In the genomic region with DNA sequence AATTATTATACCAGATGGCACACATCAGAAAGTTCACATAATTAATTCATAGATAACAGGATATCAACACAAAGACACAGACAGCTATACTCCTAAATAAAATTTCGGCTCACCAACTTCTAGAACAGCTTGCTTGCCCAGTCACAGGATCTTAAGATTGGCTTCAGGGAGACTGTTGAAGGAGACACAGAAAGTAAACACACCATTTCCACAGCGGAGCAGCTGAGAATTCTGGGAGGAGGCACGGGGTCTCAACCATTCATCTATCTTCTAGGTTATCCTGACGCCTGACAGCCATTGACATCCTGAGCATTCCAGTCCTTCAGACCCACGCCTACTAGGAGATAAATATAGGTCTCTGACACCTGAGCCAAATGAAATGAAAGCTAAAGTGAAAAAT, we compare ENCODE assay signal across 8 mouse cellular contexts. TPM values are rescaled to one million over a fixed set of nuclear protein-coding genes. Genes with fewer than 3 reads are reported as not detected.
A peak's percentile ranks its signal among the peaks of the same experiment; 100 is the strongest.
DNase-seq lines count a peak whose midpoint lies in the region; ATAC-seq lines count a peak whose summit lies in the region.

Gene Cd36, minus strand, starts transcription at position 204 of the 400 bp plus-strand sequence.

- no peak for ATAC-seq in liver, embryonic 11.5 days (replicated peaks; ENCODE audit: low FRiP score)
- ATAC-seq in stomach, embryonic 14.5 days (ENCODE audit: insufficient number of reproducible peaks, insufficient read depth, low FRiP score, low read depth): no peak
- ATAC-seq in hindbrain, embryonic 12.5 days (ENCODE audit: low FRiP score): no peak

- no peak for DNase-seq in liver, embryonic 11.5 days (ENCODE audit: low spot score)
- DNase-seq in liver: no peak
- no peak for DNase-seq in heart, embryonic 10.5 days (ENCODE audit: low spot score)
- peak; percentile 9 to 30 for DNase-seq in kidney, postnatal 25 days
- DNase-seq in left cerebral cortex, postnatal 4 days: no peak
- DNase-seq in testis, postnatal 14 days (ENCODE audit: low spot score): no peak

- intact Hi-C loops in left cerebral cortex, postnatal 4 days (cut with DNase I): no loop called here

- H3K4me3 ChIP-seq in liver, embryonic 11.5 days (ENCODE audit: low read depth, low read length): no peak within 1 kb of the TSS
- H3K4me3 ChIP-seq in heart, embryonic 10.5 days: peak within 1 kb of the TSS; percentile 45
- H3K4me3 ChIP-seq in stomach, embryonic 14.5 days (ENCODE audit: low read depth, low read length): no peak within 1 kb of the TSS
- H3K4me3 ChIP-seq in hindbrain, embryonic 12.5 days: no peak within 1 kb of the TSS

- H3K4me2 ChIP-seq in liver, embryonic 11.5 days: no peak within 1 kb of the TSS; the same call in 1 of the 2 replicates
- H3K4me2 ChIP-seq in stomach, embryonic 14.5 days (replicated peaks; ENCODE audit: low read depth, low read length): no peak within 1 kb of the TSS
- H3K4me2 ChIP-seq in hindbrain, embryonic 12.5 days (replicated peaks): no peak within 1 kb of the TSS

- H3K4me1 ChIP-seq in liver, embryonic 11.5 days (replicated peaks; ENCODE audit: control insufficient read depth, insufficient read depth, low read length): no peaks in the 10 kb centered on the region
- peaks cover 12% of the 10 kb centered on the region; the same call in 1 of the 2 replicates for H3K4me1 ChIP-seq in heart, embryonic 10.5 days
- H3K4me1 ChIP-seq in stomach, embryonic 14.5 days (ENCODE audit: control insufficient read depth, insufficient read depth, low read length): no peaks in the 10 kb centered on the region
- H3K4me1 ChIP-seq in hindbrain, embryonic 12.5 days: 0 out of 2 replicates have a peak, but pooled peaks cover 2% of the 10 kb centered on the region

- H3K9me3 ChIP-seq in liver, embryonic 11.5 days (ENCODE audit: control insufficient read depth, low read length): no peaks in the 10 kb centered on the region
- H3K9me3 ChIP-seq in heart, embryonic 10.5 days: no peaks in the 10 kb centered on the region
- H3K9me3 ChIP-seq in stomach, embryonic 14.5 days (ENCODE audit: control insufficient read depth, low read depth, low read length): no peaks in the 10 kb centered on the region
- no peaks in the 10 kb centered on the region for H3K9me3 ChIP-seq in hindbrain, embryonic 12.5 days (replicated peaks)

- no peak within 1 kb of the TSS for H3K27ac ChIP-seq in liver, embryonic 11.5 days (ENCODE audit: low read depth, low read length)
- peak within 1 kb of the TSS; percentile 64 for H3K27ac ChIP-seq in heart, embryonic 10.5 days
- no peak within 1 kb of the TSS for H3K27ac ChIP-seq in stomach, embryonic 14.5 days (ENCODE audit: low read length)
- H3K27ac ChIP-seq in hindbrain, embryonic 12.5 days: no peak within 1 kb of the TSS

- 28% methylated on average over 5 of the region's 5 CpGs for WGBS in liver, embryonic 11.5 days
- WGBS in heart, embryonic 10.5 days: 15% methylated on average over 5 of the region's 5 CpGs
- WGBS in stomach, embryonic 14.5 days: 6% methylated on average over 5 of the region's 5 CpGs
- WGBS in hindbrain, embryonic 12.5 days: 60% methylated on average over 5 of the region's 5 CpGs

- no peaks in the 10 kb centered on the region for H3K36me3 ChIP-seq in liver, embryonic 11.5 days (ENCODE audit: control insufficient read depth, insufficient read depth, low read length)
- H3K36me3 ChIP-seq in heart, embryonic 10.5 days: no peaks in the 10 kb centered on the region
- H3K36me3 ChIP-seq in stomach, embryonic 14.5 days (ENCODE audit: control insufficient read depth, insufficient read depth, low read length): no peaks in the 10 kb centered on the region
- no peaks in the 10 kb centered on the region for H3K36me3 ChIP-seq in hindbrain, embryonic 12.5 days

- H3K9ac ChIP-seq in liver, embryonic 11.5 days (ENCODE audit: low read depth, low read length): no peak within 1 kb of the TSS
- H3K9ac ChIP-seq in stomach, embryonic 14.5 days (replicated peaks; ENCODE audit: low read depth, low read length): no peak within 1 kb of the TSS
- no peak within 1 kb of the TSS for H3K9ac ChIP-seq in hindbrain, embryonic 12.5 days

- no peaks in the 10 kb centered on the region for H3K27me3 ChIP-seq in liver, embryonic 11.5 days (replicated peaks; ENCODE audit: control insufficient read depth, insufficient read depth, low read length)
- no peaks in the 10 kb centered on the region for H3K27me3 ChIP-seq in heart, embryonic 10.5 days (ENCODE audit: insufficient read depth, poor library complexity, severe bottlenecking)
- H3K27me3 ChIP-seq in stomach, embryonic 14.5 days (ENCODE audit: control insufficient read depth, insufficient read depth, low read length): no peaks in the 10 kb centered on the region
- no peaks in the 10 kb centered on the region for H3K27me3 ChIP-seq in hindbrain, embryonic 12.5 days

RNA-seq across cellular contexts. Expression of gene Cd36, which starts in this region (rescaled TPM):
- 11.3 and 11.9 TPM in 2 replicates for polyA plus RNA-seq in liver, embryonic 11.5 days (2014; fragmentation: Nextera tagmentation; extraction: Ambion mirVana)
- polyA plus RNA-seq in heart, embryonic 10.5 days (2016; fragmentation: Nextera tagmentation; extraction: Ambion mirVana): 19.3 and 33.8 TPM in 2 replicates
- 28.8 and 30.0 TPM in 2 replicates for polyA plus RNA-seq in stomach, embryonic 14.5 days (2014; fragmentation: Nextera tagmentation; extraction: Ambion mirVana)
- 1 to 10 TPM; 1.8 to 1.9 TPM for total RNA-seq in left cerebral cortex, postnatal 4 days (2021)
- 4.4 and 4.8 TPM in 2 replicates for polyA plus RNA-seq in hindbrain, embryonic 12.5 days (2016; fragmentation: Nextera tagmentation; extraction: Ambion mirVana)

Comparison
In these comparisons a context has a peak if more than half of its experiments do, and no peak if none do; other contexts are left out.
1. DNase-seq: peak in kidney, postnatal 25 days (2 of 2); none in liver, embryonic 11.5 days (single experiment), liver (single experiment), heart, embryonic 10.5 days (single experiment), left cerebral cortex, postnatal 4 days (single experiment) and testis, postnatal 14 days (single experiment).